Mouse (Mus musculus) thymus, postnatal 10 days (tissue): ENCODE measurements at regions not wholly inside any gene's neighbourhood (a gene's known extent, or its start where the extent isn't known, plus 50 kb on each side); places are given as distances from the start of the nearest gene placed in this dataset.

ENCODE experiments used
- DNase-seq, 2 experiments: peaks; one replicate each; pipeline ENCODE4 v3.0.0; 2021; ENCODE audit warnings: low spot score in 2 of 2

GRCm38 (mm10) chr12:32728425-32728824 lies 90.9 kb upstream of the Nampt start:
- no peak for DNase-seq

- no peak for DNase-seq
These were observed 84.1 kb upstream of the Nampt start for GRCm38 (mm10) chr12:32735224-32735623.

- no peak for DNase-seq
These were observed 77.9 kb upstream of the Nampt start for GRCm38 (mm10) chr12:32741465-32741864.

- DNase-seq, result no peak
These were observed 61.8 kb upstream of the Nampt start for GRCm38 (mm10) chr12:32757441-32758119.

- no peak for DNase-seq
These were observed 61.2 kb upstream of the Nampt start for GRCm38 (mm10) chr12:32758150-32758549.

GRCm38 (mm10) chr12:32760627-32761026 lies 58.7 kb upstream of the Nampt start:
- no peak for DNase-seq

GRCm38 (mm10) chr12:32761055-32761454 lies 58.3 kb upstream of the Nampt start:
- DNase-seq, result no peak

GRCm38 (mm10) chr12:32764271-32764670 lies 55.1 kb upstream of the Nampt start:
- DNase-seq, result no peak

GRCm38 (mm10) chr12:32764747-32765146 lies 54.6 kb upstream of the Nampt start:
- DNase-seq, result no peak

GRCm38 (mm10) chr12:32765861-32766260 lies 53.5 kb upstream of the Nampt start:
- DNase-seq, result no peak

GRCm38 (mm10) chr12:32766575-32766974 lies 52.8 kb upstream of the Nampt start:
- no peak for DNase-seq

GRCm38 (mm10) chr12:32767206-32768081 lies 51.9 kb upstream of the Nampt start:
- DNase-seq, result no peak

GRCm38 (mm10) chr12:32768082-32768743 lies 51.1 kb upstream of the Nampt start:
- DNase-seq, result no peak

GRCm38 (mm10) chr12:32768744-32769535 lies 50.4 kb upstream of the Nampt start:
- no peak for DNase-seq
